Mouse (Mus musculus): ENCODE data around the gene Ppfia1.

- TF ChIP-seq POLR2A (IDR thresholded peaks at IDR 0.05; ENCODE audit: low read depth, low read length) = no peak
- no peak for TF ChIP-seq RCOR1 (conservative IDR thresholded peaks at IDR 0.05; ENCODE audit: low read depth, low read length)
Observed at GRCm38 (mm10) chr7:144441976-144442375, 111.6 kb downstream of the Ppfia1 start.
